Mouse (Mus musculus) frontal cortex, adult 2 months (tissue): ENCODE data around the gene 1700012B07Rik. TPM values are rescaled to one million over a fixed set of nuclear protein-coding genes. Genes with fewer than 3 reads are reported as not detected.

ENCODE experiments used
- DNase-seq, 2 experiments: peaks; one replicate each; pipeline ENCODE4 v3.0.0; 2022; ENCODE audit warnings: low spot score in 1 of 2; ENCODE audit errors: extremely low spot score in 1 of 2
- polyA plus RNA-seq: library from polyadenylated mRNA; depleted of rRNA; stranded (reverse); fragments of >200 nt; gene quantifications from 2 replicates; pipeline ENCODE4 v1.2.3, GENCODE M21; 2012; rRNA removed

The 1700012B07Rik gene
- polyA plus RNA-seq, 1 experiment: not detected

DNA sequence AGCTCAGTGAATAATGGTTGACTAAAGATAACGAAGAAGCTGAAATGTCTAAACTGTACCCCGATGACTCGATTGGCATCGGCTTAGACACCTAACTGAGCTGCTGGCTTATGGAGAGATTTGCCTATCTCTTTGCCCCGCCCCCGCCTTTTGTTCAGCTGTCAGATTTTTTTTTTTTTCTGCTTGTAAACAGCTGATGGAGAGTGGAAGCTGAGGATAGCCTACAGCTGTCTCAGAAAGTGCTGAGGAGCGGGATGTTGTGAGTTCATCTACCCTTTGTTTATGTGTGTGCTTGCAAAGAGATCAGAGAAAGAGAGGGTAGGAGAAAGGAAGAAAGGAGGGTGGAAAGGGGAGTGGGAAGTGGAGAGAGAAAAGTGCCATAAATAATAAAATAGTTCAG, 67.8 kb downstream of the 1700012B07Rik start:
- no peak for DNase-seq

DNA sequence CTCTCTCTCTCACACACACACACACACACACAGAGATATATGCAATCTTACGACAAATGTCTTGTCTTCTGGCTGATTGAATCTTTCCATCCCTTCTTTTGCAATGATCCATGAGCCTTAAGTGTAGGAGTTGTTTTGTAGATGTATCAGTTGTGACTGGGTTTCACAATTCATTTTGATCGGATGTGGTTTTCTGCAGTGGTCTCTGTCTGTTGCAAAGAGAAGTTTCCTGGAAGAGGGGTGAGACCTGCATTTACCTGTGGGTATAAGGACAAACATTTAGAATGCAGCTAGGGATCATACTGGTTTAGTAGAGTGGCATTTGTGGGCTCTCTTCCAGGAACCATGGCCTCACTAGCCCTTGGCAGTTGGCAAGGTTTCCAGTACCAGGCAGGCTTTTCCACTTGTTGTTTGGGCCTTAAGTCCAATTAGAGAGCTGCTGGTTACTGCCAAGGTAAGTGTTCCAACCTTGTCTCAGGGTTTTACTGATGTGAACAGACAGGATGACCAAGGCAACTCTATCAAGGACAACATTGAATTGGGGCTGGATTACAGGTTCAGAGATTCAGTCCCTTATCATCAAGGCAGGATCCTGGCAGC, 69.1 kb downstream of the 1700012B07Rik start:
- DNase-seq: peak in 1 of 2 experiments; percentile 25

DNA sequence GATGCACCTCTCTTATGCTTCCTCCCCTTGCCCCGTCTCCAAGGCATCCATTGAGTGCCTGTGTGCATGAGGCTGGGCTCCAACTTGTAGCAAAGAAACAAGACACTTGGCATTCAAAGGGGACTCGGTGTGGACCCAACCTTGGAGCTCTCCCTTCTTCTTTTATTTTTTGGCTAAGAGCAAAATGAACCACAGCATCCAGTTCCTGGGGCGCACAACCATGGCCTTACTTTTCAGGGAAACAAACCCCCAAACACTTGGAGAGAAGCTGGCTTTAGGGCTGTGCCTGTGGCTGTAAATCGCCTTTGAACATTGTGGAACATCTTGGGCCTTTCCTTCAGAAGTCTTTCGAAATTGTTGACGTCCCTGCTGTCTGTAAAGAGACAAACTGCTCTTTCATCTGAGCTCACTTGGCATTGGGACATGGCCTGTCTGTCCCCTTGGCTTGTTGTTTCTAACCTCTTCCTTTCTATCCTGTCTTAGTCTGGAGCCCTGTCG, 73.7 kb downstream of the 1700012B07Rik start:
- DNase-seq: peak; percentile 38

DNA sequence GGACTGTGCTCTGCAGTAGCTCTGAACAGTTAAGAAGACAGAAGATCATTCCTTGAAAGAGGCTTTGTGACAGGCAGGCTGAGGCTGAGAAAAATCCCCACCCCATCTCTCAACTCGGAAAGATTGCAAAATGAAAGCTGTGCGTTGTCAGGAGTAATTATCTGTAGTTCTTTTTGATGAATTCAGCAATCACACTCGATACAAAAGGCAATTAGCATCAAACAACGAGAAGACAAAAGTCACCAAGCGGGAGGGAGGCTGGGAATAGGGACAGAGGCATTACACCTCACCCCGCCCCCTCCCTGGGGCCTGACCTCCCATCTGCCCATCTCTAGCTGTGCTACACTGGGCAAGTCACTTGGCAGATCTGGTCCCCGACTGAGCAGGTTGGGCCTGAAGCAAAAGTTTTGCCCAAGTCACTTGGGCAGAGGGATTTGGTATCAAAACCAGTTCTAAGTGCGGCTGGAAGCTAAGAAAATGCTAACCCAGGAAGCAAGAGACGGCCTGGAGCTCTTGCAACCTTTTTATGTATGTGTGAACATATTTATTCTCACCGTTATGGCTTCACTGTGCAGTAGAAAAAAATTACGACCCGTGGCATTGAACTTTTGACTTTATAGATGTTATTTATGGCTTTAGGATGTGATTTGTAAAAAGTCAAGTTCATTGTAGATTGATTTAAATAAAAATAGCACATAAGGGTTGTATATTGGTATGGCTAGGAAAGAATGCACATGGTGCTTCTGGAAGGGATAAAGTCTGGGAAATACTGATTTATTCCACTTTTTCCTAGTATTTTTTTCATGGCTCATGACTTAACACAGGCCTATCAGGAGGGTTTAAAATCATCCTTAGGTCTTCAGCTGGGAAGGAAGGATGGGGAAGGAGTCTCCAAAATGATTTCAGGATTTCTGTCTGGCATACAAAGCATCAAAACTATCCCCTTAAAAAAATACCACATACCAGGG, 75.9 kb downstream of the 1700012B07Rik start:
- no peak for DNase-seq

DNA sequence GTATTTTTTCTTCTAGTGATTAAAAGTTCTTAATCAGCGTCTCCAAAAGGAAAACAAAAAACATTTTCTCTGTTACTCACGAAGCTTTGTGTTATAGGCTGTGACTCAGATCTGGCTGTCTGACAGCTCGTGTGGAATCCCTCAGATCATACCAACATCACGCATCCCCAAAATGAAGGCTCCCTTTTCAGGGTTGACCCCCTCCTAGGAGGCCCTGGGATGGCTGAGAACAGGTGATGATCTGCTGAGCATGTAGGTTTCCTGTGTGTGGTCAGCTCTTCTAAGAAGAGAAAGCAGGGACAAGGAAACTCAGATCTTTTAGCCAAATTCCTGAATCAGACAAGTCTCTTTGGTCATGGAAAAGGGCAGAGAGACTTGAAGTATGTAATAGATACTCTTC, 82.6 kb downstream of the 1700012B07Rik start:
- no peak for DNase-seq

DNA sequence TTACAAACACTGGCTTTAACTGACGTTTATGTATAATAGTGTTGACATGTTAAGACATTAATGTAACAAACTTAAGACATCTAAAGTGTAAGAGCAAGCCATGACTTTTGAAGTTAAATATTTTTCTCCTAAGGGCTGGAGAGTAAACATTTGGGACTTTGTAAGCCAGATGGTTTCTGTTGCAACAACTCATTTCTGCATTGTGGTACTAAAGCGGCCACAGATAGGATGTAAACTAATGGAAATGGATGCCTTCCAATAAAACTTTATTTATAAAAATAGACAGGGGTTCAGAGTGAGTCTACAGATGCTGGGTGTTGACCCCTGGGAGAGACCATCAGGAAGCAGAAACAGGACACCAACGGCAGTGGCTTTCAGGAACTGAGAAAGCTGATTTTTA, 89.9 kb downstream of the 1700012B07Rik start:
- no peak for DNase-seq

Other genes starting within 250 kb of the 1700012B07Rik start
- 18.6 and 18.8 TPM in 2 replicates for gene Wipi1, start 216.1 kb downstream of the 1700012B07Rik start, polyA plus RNA-seq
- gene Prkar1a, start 178.6 kb downstream of the 1700012B07Rik start, polyA plus RNA-seq: 434 and 454 TPM in 2 replicates
- gene Fam20a, start 105.8 kb downstream of the 1700012B07Rik start, polyA plus RNA-seq: 14.6 and 15.8 TPM in 2 replicates
- 7.6 and 9.7 TPM in 2 replicates for gene Abca8b, start 167.8 kb upstream of the 1700012B07Rik start, polyA plus RNA-seq